Mouse (Mus musculus): Measurements from ENCODE around the gene Chrna5.
A peak's percentile ranks its signal among the peaks of the same experiment; 100 is the strongest.
"Not testable (repeated sequence)": the region's sequence is repeated elsewhere in the genome, so short reads cannot be mapped to it uniquely, and the experiment has no call there.

The Chrna5 gene

GRCm38 (mm10) chr9:54980674-54981073 is at the start of gene Chrna5:
Gene Chrna5, plus strand, starts transcription at chr9:54980880.
- no peak for DNase-seq (ENCODE audit: low read depth in 2 of 2, low spot score in 2 of 2)

DNA sequence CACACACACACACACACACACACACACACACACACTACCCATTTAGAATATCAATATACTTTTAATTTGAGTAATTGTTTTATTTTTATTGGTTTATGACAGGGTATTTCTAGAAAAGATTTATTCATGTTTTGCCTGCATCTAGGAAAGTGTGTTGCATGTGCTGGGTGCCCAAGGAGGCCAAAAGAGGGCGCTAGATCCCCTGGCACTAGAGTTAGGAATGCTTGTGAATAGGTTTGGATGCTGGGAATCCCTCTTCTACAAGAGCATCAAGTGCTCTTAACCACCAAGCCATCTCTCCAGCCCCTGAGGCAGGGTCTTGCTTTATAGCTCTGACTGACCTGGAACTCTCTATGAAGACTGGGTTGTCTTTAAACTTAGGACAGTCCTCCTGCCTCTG is 48.9 kb upstream of the Chrna5 start:
- DNase-seq (ENCODE audit: low read depth in 2 of 2, low spot score in 2 of 2): no peak

GRCm38 (mm10) chr9:54932379-54932778 is 48.3 kb upstream of the Chrna5 start:
- DNase-seq (ENCODE audit: low read depth in 2 of 2, low spot score in 2 of 2): no peak

GRCm38 (mm10) chr9:54942071-54942470 is 38.6 kb upstream of the Chrna5 start:
- DNase-seq (ENCODE audit: low read depth in 2 of 2, low spot score in 2 of 2): no peak

DNA sequence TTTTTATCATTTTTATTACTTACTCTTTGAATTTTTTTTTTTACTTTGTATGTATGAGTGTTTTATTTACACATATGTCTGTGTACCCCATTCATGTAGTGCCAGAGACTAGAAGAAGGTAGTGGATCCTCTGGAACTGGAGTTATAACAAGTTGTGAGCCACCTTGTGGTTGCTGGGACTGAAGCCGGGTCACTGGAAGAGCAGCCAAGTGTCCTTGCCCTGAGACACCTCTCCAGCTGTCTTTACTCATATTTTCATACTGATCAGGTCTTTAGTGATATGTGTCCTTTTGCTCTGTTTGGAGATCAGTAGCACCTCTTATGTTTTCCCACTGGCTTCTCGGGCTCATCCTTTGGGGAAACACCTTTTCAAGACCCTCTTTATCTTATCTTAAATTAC is 36.2 kb upstream of the Chrna5 start:
- DNase-seq (ENCODE audit: low read depth in 2 of 2, low spot score in 2 of 2): no peak

- no peak for DNase-seq (ENCODE audit: low read depth in 2 of 2, low spot score in 2 of 2)
These were observed 34.4 kb upstream of the Chrna5 start for GRCm38 (mm10) chr9:54946256-54946655.

GRCm38 (mm10) chr9:54949465-54949864 is 31.2 kb upstream of the Chrna5 start:
- DNase-seq (ENCODE audit: low read depth in 2 of 2, low spot score in 2 of 2): no peak

GRCm38 (mm10) chr9:54950162-54950561 is 30.5 kb upstream of the Chrna5 start:
- DNase-seq (ENCODE audit: low read depth in 2 of 2, low spot score in 2 of 2): not testable (repeated sequence)

- DNase-seq (ENCODE audit: low read depth in 2 of 2, low spot score in 2 of 2): peak; percentile 86 to 90
These were observed 29.9 kb upstream of the Chrna5 start, which contains the start of the genes Psma4 and AY074887 for GRCm38 (mm10) chr9:54950575-54951321. Gene Psma4, plus strand, starts transcription at chr9:54950790. Gene AY074887, minus strand, starts transcription at chr9:54950998.

GRCm38 (mm10) chr9:54961059-54961458 is 19.6 kb upstream of the Chrna5 start:
- DNase-seq (ENCODE audit: low read depth in 2 of 2, low spot score in 2 of 2): no peak

DNA sequence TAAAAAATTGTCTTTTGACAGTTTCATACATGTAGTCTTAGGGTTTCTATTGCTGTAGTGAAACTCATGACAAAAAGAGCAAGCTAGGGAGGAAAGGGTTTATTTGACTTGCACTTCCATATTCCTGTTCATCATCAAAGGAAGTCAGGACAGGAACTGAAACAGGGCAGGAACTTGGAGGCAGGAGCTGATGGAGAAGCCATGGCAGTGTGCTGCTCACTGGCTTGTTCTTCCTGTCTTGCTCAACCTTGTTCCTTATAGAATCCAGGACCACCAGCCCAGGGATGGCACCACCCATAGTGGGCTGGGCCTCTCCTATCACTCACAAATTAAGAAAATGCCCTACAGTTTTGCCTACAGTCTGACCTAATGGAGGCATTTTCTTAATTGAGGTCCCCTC is 17.0 kb upstream of the Chrna5 start:
- no peak for DNase-seq (ENCODE audit: low read depth in 2 of 2, low spot score in 2 of 2)

DNA sequence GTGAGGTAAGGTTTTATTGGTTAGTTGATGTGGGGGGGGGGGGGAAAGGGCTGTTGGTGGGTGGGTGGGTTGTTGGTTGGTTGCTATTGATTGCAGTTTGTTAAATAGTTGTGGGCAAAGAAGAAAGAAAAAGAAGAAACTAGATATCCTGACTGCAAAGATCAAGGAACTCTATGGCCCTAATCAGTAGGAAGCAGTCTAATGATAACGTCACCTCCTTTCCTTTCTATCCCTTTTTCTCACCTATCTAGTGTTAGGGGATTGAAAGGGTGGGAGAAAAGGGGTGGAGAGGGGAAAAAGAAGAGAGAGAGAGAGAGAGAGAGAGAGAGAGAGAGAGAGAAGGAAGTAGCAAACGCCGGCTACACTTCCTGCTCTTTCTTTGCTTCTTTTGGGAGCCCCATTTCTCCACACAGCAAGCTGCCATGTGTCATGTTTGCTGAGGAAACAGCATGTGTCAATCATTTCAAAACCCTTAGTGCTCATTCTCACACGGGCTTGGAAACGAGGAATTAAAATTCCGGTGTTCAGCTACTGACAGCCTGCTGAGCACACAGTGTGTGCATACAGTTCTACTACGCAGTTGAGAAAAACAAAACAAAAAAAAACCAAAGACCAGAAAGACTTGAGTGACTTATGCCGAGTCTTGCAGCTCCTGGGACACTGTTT is 10.6 kb upstream of the Chrna5 start:
- DNase-seq (ENCODE audit: low read depth in 2 of 2, low spot score in 2 of 2): no peak

DNA sequence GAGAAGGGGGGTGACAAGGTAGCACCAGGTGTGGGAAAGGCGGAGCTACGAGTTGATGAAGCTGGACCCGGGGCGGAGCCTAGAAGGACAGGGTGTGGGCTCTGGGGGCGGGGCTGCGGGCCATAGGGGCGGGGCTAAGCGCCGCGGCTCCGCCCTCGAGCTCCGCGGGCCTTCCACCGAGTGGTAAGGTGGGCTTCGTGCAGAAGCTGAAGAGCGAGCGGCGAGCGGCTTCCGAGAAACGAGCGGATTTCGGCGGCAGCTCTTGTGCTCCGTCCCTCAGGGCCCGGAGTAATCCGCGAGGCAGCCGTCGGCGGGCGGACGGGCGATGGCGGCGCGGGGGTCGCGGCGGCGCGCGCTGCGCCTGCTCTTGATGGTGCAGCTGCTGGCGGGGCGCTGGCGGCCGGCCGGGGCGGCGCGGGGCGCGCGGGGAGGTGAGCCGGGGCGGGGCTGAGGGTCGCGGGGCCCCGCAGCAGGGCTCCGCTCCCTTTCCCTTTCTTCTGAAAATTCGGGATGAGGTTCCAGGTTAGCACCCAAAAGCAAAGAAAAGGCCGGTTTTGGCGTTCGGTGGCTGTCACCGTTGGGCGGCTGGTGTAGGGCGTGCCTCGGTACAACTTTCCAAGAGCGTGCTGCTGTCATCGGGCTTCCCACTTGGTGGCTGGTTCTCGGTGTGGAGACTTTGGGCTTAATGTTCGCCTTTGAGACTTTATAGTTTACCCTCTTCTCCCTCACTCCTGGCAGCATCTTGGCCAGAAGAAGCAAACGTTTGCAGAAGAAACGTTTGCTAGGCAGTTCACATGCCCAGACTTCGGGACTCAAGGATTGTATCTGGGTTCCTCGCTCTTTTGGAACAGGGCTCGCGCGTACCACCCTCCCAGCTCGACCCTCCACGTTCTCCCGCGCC is 861 bp downstream of the Chrna5 start:
- peak in 1 of 2 experiments; percentile 7 for DNase-seq (ENCODE audit: low read depth in 2 of 2, low spot score in 2 of 2)

DNA sequence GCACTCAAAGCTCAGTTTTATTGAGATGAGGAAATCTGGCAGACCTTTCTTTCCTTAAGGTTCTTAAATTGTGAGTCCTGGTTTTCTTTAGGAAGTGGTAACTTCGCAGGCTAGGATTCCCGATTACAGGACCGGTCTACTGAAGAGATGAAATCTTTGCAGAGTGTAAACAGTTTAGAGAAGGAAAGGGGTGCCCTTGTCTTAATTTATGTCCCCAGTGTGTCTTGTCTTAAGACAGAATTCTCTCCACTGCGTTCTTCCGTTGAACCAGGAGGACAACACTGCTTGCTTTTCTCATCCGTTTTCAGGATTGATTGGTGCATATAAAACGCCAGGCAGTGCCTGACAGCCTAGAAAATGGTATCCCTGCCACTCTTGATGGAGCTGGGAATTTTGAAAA is 1.7 kb downstream of the Chrna5 start:
- no peak for DNase-seq (ENCODE audit: low read depth in 2 of 2, low spot score in 2 of 2)

DNA sequence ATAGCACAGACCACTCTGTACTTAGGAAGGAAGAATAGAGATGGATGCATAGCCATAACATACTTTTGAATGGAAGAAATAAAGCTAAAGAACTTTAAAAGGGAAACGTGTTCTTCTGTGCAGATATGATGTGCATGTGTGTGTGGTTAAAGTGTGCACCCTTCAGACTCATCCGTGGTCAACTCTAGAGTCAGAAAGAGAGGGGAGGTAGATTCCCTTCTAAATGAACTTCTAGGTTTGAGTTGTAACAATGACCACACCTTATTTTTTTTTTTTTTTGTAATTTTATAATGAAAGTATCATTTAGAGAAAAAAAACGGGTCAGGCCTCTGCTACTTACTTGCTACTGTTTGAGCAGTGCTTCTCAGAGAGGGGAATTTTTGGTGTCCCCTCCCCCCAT is 9.7 kb downstream of the Chrna5 start:
- DNase-seq (ENCODE audit: low read depth in 2 of 2, low spot score in 2 of 2): no peak

- DNase-seq (ENCODE audit: low read depth in 2 of 2, low spot score in 2 of 2): no peak
These were observed 13.7 kb downstream of the Chrna5 start for GRCm38 (mm10) chr9:54994381-54994780.

DNA sequence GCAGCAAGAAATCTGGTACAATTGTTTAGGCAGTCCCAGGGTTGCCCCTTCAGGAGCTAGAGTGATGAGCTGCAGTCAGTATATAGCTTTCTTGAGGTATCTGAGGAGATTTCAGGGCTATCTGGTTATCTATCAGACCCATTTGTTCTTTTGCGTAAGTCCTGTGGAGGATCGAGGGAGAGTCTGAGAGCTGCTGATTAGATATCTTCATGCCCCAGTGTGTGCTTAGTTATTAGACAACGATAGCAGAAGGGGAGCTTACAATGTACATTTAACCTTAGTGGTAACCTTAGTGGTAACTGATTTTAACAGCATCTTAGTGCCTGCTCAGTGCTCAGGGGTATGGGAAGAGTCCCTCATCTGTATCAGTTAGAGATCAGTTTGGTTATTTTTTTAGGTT is 15.0 kb downstream of the Chrna5 start:
- DNase-seq (ENCODE audit: low read depth in 2 of 2, low spot score in 2 of 2): no peak

GRCm38 (mm10) chr9:55003609-55004008 is 22.9 kb downstream of the Chrna5 start:
- DNase-seq (ENCODE audit: low read depth in 2 of 2, low spot score in 2 of 2): no peak

- no peak for DNase-seq (ENCODE audit: low read depth in 2 of 2, low spot score in 2 of 2)
These were observed 29.0 kb downstream of the Chrna5 start for GRCm38 (mm10) chr9:55009692-55010091.

DNA sequence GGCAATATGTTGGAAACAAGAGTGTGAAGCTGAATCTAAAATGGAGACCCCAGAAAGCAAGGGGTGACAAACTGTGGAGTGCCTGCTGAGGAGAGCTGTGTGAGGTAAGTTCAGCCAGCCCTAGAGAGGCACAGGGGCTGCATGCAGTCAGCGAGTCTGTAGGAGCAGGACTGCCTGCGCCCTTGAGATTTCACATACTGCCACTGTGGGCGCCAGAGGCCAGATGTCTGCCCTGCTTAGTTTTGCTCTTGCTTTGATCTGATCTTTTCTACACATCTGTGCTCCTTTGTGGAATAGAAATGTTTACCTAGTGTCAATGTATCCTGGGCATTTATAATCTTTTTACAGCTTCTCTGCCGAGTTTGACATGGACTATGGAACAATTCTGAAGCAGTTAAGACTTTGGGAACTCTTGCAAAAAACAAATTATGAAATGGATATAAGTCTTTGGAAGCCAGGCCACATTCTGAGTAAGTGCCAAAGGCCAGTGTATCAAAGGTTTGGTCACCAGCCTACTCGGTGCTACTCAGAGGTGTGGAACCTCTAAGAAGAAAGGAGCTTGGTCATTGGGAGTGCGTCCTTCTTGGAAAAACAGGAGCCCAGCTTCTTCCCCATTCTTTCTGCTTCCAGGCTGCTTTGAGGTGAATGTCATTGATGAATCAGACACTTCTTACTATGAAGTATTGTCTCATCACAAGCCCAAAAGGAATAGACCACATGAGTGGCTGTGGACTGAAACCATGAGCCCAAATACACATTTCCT is 30.1 kb downstream of the Chrna5 start:
- DNase-seq (ENCODE audit: low read depth in 2 of 2, low spot score in 2 of 2): no peak

DNA sequence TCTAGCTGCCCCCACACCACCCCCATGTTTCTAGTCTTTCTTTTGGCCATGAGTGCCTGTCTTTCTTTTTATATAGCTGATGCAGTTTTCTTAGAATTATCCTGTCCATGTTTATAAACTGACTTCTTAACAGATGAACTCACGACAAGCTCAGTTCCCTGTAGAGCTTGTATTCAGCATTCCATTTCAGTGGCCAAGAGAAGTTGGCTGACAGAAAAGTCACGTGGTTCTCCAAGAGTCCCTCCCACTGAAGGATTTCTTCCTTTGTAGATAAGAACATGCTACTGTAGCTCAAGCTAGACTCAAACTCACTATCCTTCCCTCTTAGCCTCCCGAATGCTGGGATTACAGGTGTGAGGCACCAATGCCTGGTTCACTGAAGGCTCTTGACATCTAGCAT is 36.2 kb downstream of the Chrna5 start:
- DNase-seq (ENCODE audit: low read depth in 2 of 2, low spot score in 2 of 2): no peak
